Mouse (Mus musculus): ENCODE measurements at regions not wholly inside any gene's neighbourhood (a gene's known extent, or its start where the extent isn't known, plus 50 kb on each side); places are given as distances from the start of the nearest gene placed in this dataset.

GRCm38 (mm10) chr6:140946720-140947119 is 217.6 kb downstream of the Gm11077 start:
- Histone ChIP-seq H3K27ac (replicated peaks) (no peak overlapping the region), H3K4me3 (ENCODE audit: low read depth, low read length) (no peak overlapping the region), H3K36me3 (ENCODE audit: control insufficient read depth, insufficient read depth, low read length) (no peaks in the 10 kb centered on the region), H3K4me1 (replicated peaks; ENCODE audit: control insufficient read depth, insufficient read depth) (no peaks in the 10 kb centered on the region), H3K4me2 (replicated peaks; ENCODE audit: low read depth) (no peak overlapping the region), H3K27me3 (ENCODE audit: control insufficient read depth, insufficient read depth, low read length) (no peaks in the 10 kb centered on the region), H3K9me3 (ENCODE audit: control insufficient read depth, low read length) (no peaks in the 10 kb centered on the region), H3K9ac (ENCODE audit: low read length) (no peak overlapping the region)
- DNase-seq (ENCODE audit: low spot score) (no peak), ATAC-seq (ENCODE audit: low FRiP score, low TSS enrichment) (no peak)
- TF ChIP-seq EP300 (optimal IDR thresholded peaks at IDR 0.05), result no peak
- no peak for TF ChIP-seq CTCF (IDR thresholded peaks at IDR 0.05; ENCODE audit: low read depth)
- WGBS, result 54% methylated on average over 2 of the region's 2 CpGs

GRCm38 (mm10) chr6:140950483-140950882 is 221.4 kb downstream of the Gm11077 start:
- no peak for TF ChIP-seq EP300 (optimal IDR thresholded peaks at IDR 0.05)
- no peak for TF ChIP-seq CTCF (IDR thresholded peaks at IDR 0.05; ENCODE audit: low read depth)
- 81% methylated on average over 6 of the region's 6 CpGs for WGBS

DNA sequence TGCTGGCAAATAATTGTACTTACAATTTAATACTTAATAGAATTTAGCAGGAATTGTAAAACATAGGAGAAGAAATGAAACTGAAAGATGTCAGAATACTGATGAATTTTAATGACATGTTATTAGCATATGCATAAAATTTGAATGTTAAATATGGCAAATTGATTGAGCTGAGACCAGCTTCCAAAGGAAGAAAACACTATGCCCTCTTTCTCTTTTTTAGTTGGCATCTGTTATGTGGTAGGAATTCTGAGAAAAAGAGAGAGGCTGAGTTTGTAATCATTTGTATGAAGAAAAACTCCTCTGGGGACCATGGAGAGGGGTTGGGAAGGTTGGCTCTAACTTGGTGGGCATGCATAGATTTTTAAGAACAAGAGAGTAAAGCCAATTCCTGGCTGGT is 224.2 kb downstream of the Gm11077 start:
- TF ChIP-seq EP300 (optimal IDR thresholded peaks at IDR 0.05), result no peak
- no peak for TF ChIP-seq CTCF (IDR thresholded peaks at IDR 0.05; ENCODE audit: low read depth)
- no peak overlapping the region for H3K27ac ChIP-seq (replicated peaks)
- H3K9me3 ChIP-seq (ENCODE audit: control insufficient read depth, low read length), result no peaks in the 10 kb centered on the region
- no peaks in the 10 kb centered on the region for H3K36me3 ChIP-seq (ENCODE audit: control insufficient read depth, insufficient read depth, low read length)
- H3K4me1 ChIP-seq (replicated peaks; ENCODE audit: control insufficient read depth, insufficient read depth), result no peaks in the 10 kb centered on the region; the same call in 1 of the 2 replicates
- ATAC-seq (ENCODE audit: low FRiP score, low TSS enrichment), result no peak
- H3K27me3 ChIP-seq (ENCODE audit: control insufficient read depth, insufficient read depth, low read length), result no peaks in the 10 kb centered on the region
- DNase-seq (ENCODE audit: low spot score), result no peak
- H3K9ac ChIP-seq (ENCODE audit: low read length), result no peak overlapping the region
- no peak overlapping the region for H3K4me3 ChIP-seq (ENCODE audit: low read depth, low read length)
- no peak overlapping the region for H3K4me2 ChIP-seq (replicated peaks; ENCODE audit: low read depth)

More at GRCm38 (mm10) chr6:140950483-140950882, 221.4 kb downstream of the Gm11077 start:
- Histone ChIP-seq H3K4me1 (replicated peaks; ENCODE audit: control insufficient read depth, insufficient read depth) (no peaks in the 10 kb centered on the region), H3K4me2 (replicated peaks; ENCODE audit: low read depth) (no peak overlapping the region), H3K36me3 (ENCODE audit: control insufficient read depth, insufficient read depth, low read length) (no peaks in the 10 kb centered on the region), H3K27ac (replicated peaks) (no peak overlapping the region), H3K4me3 (ENCODE audit: low read depth, low read length) (no peak overlapping the region), H3K9ac (ENCODE audit: low read length) (no peak overlapping the region), H3K27me3 (ENCODE audit: control insufficient read depth, insufficient read depth, low read length) (no peaks in the 10 kb centered on the region), H3K9me3 (ENCODE audit: control insufficient read depth, low read length) (no peaks in the 10 kb centered on the region)
- ATAC-seq (ENCODE audit: low FRiP score, low TSS enrichment) (no peak), DNase-seq (ENCODE audit: low spot score) (no peak)

DNA sequence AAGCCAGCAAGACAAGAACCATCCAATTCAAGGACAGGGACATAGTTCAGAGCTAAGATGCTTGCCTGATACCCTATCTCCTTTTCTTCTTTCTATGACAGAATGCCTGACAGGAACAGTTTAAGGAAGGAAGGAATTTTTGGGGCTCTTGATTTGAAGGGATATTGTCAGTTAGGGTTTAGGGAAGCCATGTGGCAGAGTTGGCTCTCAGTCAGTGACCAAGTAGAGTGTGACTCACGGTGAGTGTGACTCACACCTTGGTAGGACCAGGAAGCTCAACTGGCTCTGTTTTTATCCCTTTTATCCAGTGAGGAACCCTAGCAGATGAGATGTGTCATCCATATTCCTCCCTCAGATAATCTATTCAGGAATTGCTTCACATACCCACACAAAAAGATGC is 224.6 kb downstream of the Gm11077 start:
- H3K9ac ChIP-seq (ENCODE audit: low read length), result no peak overlapping the region
- WGBS, result 64% methylated on average over 1 of the region's 1 CpGs
- no peak overlapping the region for H3K4me3 ChIP-seq (ENCODE audit: low read depth, low read length)
- TF ChIP-seq EP300 (optimal IDR thresholded peaks at IDR 0.05), result no peak
- no peak for TF ChIP-seq CTCF (IDR thresholded peaks at IDR 0.05; ENCODE audit: low read depth)
- no peak for DNase-seq (ENCODE audit: low spot score)
- no peak for ATAC-seq (ENCODE audit: low FRiP score, low TSS enrichment)
- H3K36me3 ChIP-seq (ENCODE audit: control insufficient read depth, insufficient read depth, low read length), result no peaks in the 10 kb centered on the region
- H3K4me1 ChIP-seq (replicated peaks; ENCODE audit: control insufficient read depth, insufficient read depth), result no peaks in the 10 kb centered on the region; the same call in 1 of the 2 replicates
- H3K4me2 ChIP-seq (replicated peaks; ENCODE audit: low read depth), result no peak overlapping the region
- no peaks in the 10 kb centered on the region for H3K9me3 ChIP-seq (ENCODE audit: control insufficient read depth, low read length)
- no peaks in the 10 kb centered on the region for H3K27me3 ChIP-seq (ENCODE audit: control insufficient read depth, insufficient read depth, low read length)
- H3K27ac ChIP-seq (replicated peaks), result no peak overlapping the region

GRCm38 (mm10) chr6:140955751-140956521 is 226.9 kb downstream of the Gm11077 start:
- H3K27ac ChIP-seq (replicated peaks), result peak overlapping the region; percentile 71
- no peak for ATAC-seq (ENCODE audit: low FRiP score, low TSS enrichment)
- TF ChIP-seq CTCF (IDR thresholded peaks at IDR 0.05; ENCODE audit: low read depth) (no peak), EP300 (optimal IDR thresholded peaks at IDR 0.05) (no peak)

DNA sequence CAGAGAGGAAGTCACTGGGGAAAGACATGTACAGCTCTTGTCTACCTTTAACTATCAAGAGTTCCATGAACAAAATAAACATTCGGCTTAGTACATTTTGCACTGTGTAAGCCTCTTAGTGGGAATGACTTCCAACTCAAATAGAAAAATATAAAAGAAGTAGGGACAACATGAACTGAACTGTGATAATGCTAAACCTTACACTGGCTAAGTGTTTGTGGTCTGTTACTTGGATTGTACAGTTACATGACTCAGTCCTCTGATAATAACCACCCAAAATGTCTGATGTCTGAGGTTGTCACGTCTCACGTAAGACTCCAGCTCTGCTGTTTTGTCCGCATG is 227.4 kb downstream of the Gm11077 start:
- no peak overlapping the region for H3K9ac ChIP-seq (ENCODE audit: low read length)
- H3K27me3 ChIP-seq (ENCODE audit: control insufficient read depth, insufficient read depth, low read length), result no peaks in the 10 kb centered on the region
- peak overlapping the region; percentile 71 for H3K27ac ChIP-seq (replicated peaks)
- H3K9me3 ChIP-seq (ENCODE audit: control insufficient read depth, low read length), result no peaks in the 10 kb centered on the region
- no peak for ATAC-seq (ENCODE audit: low FRiP score, low TSS enrichment)
- no peaks in the 10 kb centered on the region for H3K36me3 ChIP-seq (ENCODE audit: control insufficient read depth, insufficient read depth, low read length)
- 64% methylated on average over 4 of the region's 4 CpGs for WGBS
- no peak for DNase-seq (ENCODE audit: low spot score)
- H3K4me2 ChIP-seq (replicated peaks; ENCODE audit: low read depth), result no peak overlapping the region
- no peaks in the 10 kb centered on the region; the same call in 1 of the 2 replicates for H3K4me1 ChIP-seq (replicated peaks; ENCODE audit: control insufficient read depth, insufficient read depth)
- TF ChIP-seq CTCF (IDR thresholded peaks at IDR 0.05; ENCODE audit: low read depth) (no peak), EP300 (optimal IDR thresholded peaks at IDR 0.05) (no peak)
- H3K4me3 ChIP-seq (ENCODE audit: low read depth, low read length), result no peak overlapping the region

More at GRCm38 (mm10) chr6:140955751-140956521, 226.9 kb downstream of the Gm11077 start:
- H3K4me2 ChIP-seq (replicated peaks; ENCODE audit: low read depth), result no peak overlapping the region; the same call in 1 of the 2 replicates
- no peaks in the 10 kb centered on the region; the same call in 1 of the 2 replicates for H3K4me1 ChIP-seq (replicated peaks; ENCODE audit: control insufficient read depth, insufficient read depth)
- no peak overlapping the region for H3K9ac ChIP-seq (ENCODE audit: low read length)
- no peaks in the 10 kb centered on the region for H3K9me3 ChIP-seq (ENCODE audit: control insufficient read depth, low read length)
- DNase-seq (ENCODE audit: low spot score), result no peak
- H3K4me3 ChIP-seq (ENCODE audit: low read depth, low read length), result no peak overlapping the region
- H3K36me3 ChIP-seq (ENCODE audit: control insufficient read depth, insufficient read depth, low read length), result no peaks in the 10 kb centered on the region
- H3K27me3 ChIP-seq (ENCODE audit: control insufficient read depth, insufficient read depth, low read length), result no peaks in the 10 kb centered on the region
- WGBS, result 25% methylated on average over 13 of the region's 13 CpGs

Measured in stomach, postnatal 0 days (tissue).